Mouse (Mus musculus): Measurements from ENCODE around the gene Gm6408. TPM values are rescaled to one million over a fixed set of nuclear protein-coding genes. Genes with fewer than 3 reads are reported as not detected.
"Not testable (repeated sequence)": the region's sequence is repeated elsewhere in the genome, so short reads cannot be mapped to it uniquely, and the experiment has no call there.

Gm6408 gene
- polyA plus RNA-seq, 1 experiment from 2014 or later: not detected

DNA sequence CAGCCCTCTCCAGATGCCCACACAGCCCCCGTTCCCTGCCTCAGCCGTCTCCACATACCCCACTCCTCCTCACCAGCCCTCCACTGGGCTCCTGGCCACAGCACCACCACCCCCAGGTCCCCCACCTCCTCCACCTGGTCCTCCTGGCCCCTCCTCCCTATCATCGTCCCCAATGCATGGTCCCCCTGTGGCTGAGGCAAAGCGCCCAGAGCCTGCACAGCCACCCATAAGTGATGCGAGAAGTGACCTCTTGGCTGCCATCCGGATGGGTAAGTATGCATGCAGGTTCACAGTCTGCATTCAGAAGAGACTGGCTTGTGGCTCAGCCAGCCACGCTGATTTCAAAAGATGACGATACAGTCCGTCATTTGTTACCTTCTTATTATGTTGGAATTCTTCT lies 13.5 kb upstream of the Gm6408 start:
- H3K27me3 ChIP-seq (replicated peaks): no peaks in the 10 kb centered on the region
- ATAC-seq (ENCODE audit: low FRiP score): no peak
- no peaks in the 10 kb centered on the region for H3K4me1 ChIP-seq
- no peaks in the 10 kb centered on the region for H3K9me3 ChIP-seq (replicated peaks)
- no peak overlapping the region for H3K4me3 ChIP-seq (replicated peaks)
- 83% methylated on average over 9 of the region's 9 CpGs for WGBS
- H3K4me2 ChIP-seq: no peak overlapping the region
- H3K36me3 ChIP-seq: peaks cover 40% of the 10 kb centered on the region
- H3K27ac ChIP-seq (replicated peaks): no peak overlapping the region
- no peak overlapping the region for H3K9ac ChIP-seq (replicated peaks)

DNA sequence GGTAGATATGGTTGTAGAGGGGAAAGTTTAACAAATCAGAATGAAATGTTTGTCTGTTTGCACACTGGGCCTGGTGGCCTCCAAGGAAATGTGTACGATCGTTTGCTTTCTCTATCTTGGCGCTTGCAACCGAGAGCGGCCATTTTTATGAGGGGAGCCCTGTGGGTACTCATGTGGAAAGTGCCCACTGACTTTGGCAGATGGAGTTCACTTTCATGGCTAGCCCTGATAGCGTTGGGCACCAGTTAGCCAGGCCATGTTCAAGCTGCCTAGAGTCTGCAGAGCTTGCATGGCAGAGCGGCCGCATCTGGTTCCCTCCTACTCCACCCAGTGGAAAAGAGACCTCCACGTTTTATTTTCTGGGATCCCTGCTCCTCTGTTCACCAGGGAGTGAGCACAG lies 10.9 kb upstream of the Gm6408 start:
- no peak for ATAC-seq (ENCODE audit: low FRiP score)
- H3K36me3 ChIP-seq: peaks cover 43% of the 10 kb centered on the region
- WGBS: 86% methylated on average over 9 of the region's 9 CpGs

DNA sequence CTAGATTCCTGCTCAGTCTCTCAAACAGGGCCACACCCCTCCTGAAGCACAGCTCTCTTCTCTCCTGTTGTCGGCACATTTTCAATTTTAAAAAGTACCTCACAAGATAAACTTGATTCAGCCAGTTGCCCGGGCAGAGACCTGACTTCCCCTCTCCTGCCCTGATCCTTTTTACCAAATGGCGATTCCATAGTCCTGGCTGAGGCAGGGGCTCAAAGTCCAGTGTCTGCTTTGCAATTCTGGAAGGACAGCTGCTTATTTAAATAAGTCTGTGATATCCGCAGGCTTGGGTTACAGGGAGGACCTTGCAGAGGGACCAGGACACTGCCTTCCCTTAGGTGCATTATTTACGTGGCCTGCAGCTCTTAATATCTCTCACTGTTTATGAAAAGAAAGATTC lies 10.5 kb upstream of the Gm6408 start:
- H3K36me3 ChIP-seq: peaks cover 38% of the 10 kb centered on the region
- no peak for ATAC-seq (ENCODE audit: low FRiP score)
- no peaks in the 10 kb centered on the region for H3K4me1 ChIP-seq
- H3K4me2 ChIP-seq: no peak overlapping the region
- no peak overlapping the region for H3K9ac ChIP-seq (replicated peaks)
- WGBS: 87% methylated on average over 5 of the region's 5 CpGs
- no peak overlapping the region for H3K4me3 ChIP-seq (replicated peaks)
- H3K27me3 ChIP-seq (replicated peaks): no peaks in the 10 kb centered on the region
- H3K27ac ChIP-seq (replicated peaks): no peak overlapping the region
- H3K9me3 ChIP-seq (replicated peaks): no peaks in the 10 kb centered on the region

More for the DNA sequence above, 10.9 kb upstream of the Gm6408 start:
- Histone ChIP-seq H3K4me1 (no peaks in the 10 kb centered on the region), H3K27ac (replicated peaks) (no peak overlapping the region), H3K4me3 (replicated peaks) (no peak overlapping the region), H3K27me3 (replicated peaks) (no peaks in the 10 kb centered on the region), H3K9ac (replicated peaks) (no peak overlapping the region), H3K4me2 (no peak overlapping the region), H3K9me3 (replicated peaks) (no peaks in the 10 kb centered on the region)

DNA sequence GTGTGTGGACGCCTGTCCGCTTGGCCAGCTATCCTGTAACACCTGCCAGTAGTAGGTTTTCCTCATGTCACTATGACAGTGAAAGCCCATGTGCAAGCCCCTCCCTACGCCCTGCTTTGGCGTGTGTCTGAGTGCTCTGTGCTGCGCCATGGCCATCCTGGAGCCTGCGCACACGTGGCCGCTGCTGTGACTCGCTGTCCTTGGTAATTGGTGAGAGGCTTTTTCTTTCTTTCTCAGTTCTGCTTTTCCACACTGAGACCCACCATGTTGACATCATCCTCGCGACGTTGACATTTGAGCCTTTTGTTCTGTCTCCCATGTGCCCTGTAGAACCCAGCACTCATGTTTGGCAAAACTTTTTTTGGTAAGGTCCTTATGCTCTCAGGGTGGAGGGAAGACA lies 9.9 kb upstream of the Gm6408 start:
- H3K27me3 ChIP-seq (replicated peaks): no peaks in the 10 kb centered on the region

DNA sequence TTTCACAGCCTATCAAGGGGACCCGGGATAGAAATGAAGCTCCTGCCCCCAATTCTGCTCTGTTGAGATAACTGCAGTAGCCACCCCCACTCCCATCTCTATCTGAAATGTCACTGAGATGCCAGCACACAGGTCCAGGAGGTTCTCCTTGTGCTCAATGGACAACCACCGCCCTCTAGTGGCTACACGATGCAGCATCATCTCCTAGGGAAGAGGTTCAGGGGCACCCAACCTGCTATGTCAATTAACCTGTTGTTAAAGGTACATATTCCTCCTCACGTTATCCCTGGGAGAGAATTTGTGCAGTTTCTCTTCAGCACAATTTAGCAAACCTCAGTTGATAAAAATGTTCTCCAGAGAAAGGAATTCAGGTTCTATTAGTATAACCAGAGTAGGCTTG lies 2.2 kb upstream of the Gm6408 start:
- ATAC-seq (ENCODE audit: low FRiP score); H3K9me3 ChIP-seq (replicated peaks); H3K4me2 ChIP-seq; H3K27ac ChIP-seq (replicated peaks); H3K36me3 ChIP-seq; H3K4me1 ChIP-seq; H3K4me3 ChIP-seq (replicated peaks); H3K27me3 ChIP-seq (replicated peaks); H3K9ac ChIP-seq (replicated peaks): not testable (repeated sequence)
- 17% methylated on average over 4 of the region's 4 CpGs for WGBS

More for the DNA sequence above, 9.9 kb upstream of the Gm6408 start:
- Histone ChIP-seq H3K9ac (replicated peaks) (no peak overlapping the region), H3K9me3 (replicated peaks) (no peaks in the 10 kb centered on the region), H3K4me2 (no peak overlapping the region), H3K4me3 (replicated peaks) (no peak overlapping the region), H3K36me3 (peaks cover 36% of the 10 kb centered on the region), H3K4me1 (no peaks in the 10 kb centered on the region), H3K27ac (replicated peaks) (no peak overlapping the region)
- no peak for ATAC-seq (ENCODE audit: low FRiP score)
- 94% methylated on average over 12 of the region's 12 CpGs for WGBS

DNA sequence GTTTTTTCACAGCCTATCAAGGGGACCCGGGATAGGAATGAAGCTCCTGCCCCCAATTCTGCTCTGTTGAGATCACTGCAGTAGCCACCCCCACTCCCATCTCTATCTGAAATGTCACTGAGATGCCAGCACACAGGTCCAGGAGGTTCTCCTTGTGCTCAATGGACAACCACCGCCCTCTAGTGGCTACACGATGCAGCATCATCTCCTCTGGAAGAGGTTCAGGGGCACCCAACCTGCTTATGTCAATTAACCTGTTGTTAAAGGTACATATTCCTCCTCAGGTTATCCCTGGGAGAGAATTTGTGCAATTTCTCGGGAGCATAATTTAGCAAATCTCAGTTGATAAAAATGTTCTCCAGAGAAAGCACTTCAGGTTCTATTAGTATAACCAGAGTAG lies 7.2 kb downstream of the Gm6408 start:
- H3K4me2 ChIP-seq; ATAC-seq (ENCODE audit: low FRiP score); H3K4me3 ChIP-seq (replicated peaks); H3K27me3 ChIP-seq (replicated peaks); H3K27ac ChIP-seq (replicated peaks); H3K36me3 ChIP-seq; H3K4me1 ChIP-seq; H3K9ac ChIP-seq (replicated peaks); H3K9me3 ChIP-seq (replicated peaks): not testable (repeated sequence)
- 10% methylated on average over 3 of the region's 4 CpGs for WGBS

DNA sequence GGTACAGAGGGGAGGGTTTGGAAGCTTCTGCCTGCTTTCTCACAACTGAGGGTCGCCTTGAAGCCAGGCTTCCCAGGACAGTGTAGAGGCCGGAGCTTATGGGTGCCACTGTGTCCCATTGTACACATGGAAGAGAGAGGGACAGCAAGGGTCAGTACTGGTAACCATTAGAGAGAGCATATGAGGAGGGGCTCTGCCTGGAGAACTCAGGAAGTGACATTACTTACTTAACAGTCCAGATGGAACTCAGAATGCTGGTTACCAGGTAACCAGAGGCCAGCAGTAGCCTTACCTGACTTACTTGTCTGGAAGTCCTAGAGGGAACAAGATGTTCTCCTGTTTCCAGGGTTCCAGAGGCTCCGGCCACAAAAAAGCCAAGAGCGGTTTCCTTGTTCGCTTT lies 9.3 kb downstream of the Gm6408 start, which contains the start of gene Gm6370:
TSS of gene Gm6370 (plus strand) at position 301 of the 400 bp plus-strand sequence.
- not testable (repeated sequence) for H3K4me3 ChIP-seq (replicated peaks); H3K4me1 ChIP-seq; H3K4me2 ChIP-seq; H3K9ac ChIP-seq (replicated peaks); H3K9me3 ChIP-seq (replicated peaks); H3K27me3 ChIP-seq (replicated peaks); H3K36me3 ChIP-seq; ATAC-seq (ENCODE audit: low FRiP score); H3K27ac ChIP-seq (replicated peaks)
- no CpG with 5 or more reads among the region's 5 CpGs for WGBS

DNA sequence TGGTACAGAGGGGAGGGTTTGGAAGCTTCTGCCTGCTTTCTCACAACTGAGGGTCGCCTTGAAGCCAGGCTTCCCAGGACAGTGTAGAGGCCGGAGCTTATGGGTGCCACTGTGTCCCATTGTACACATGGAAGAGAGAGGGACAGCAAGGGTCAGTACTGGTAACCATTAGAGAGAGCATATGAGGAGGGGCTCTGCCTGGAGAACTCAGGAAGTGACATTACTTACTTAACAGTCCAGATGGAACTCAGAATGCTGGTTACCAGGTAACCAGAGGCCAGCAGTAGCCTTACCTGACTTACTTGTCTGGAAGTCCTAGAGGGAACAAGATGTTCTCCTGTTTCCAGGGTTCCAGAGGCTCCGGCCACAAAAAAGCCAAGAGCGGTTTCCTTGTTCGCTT lies 20.3 kb downstream of the Gm6408 start, which contains the start of gene 4930449I24Rik:
TSS of gene 4930449I24Rik (plus strand) at position 301 of the 400 bp plus-strand sequence.
- not testable (repeated sequence) for H3K4me2 ChIP-seq; ATAC-seq (ENCODE audit: low FRiP score); H3K9ac ChIP-seq (replicated peaks); H3K27ac ChIP-seq (replicated peaks); H3K36me3 ChIP-seq; H3K4me3 ChIP-seq (replicated peaks); H3K27me3 ChIP-seq (replicated peaks); H3K9me3 ChIP-seq (replicated peaks); H3K4me1 ChIP-seq
- WGBS: no CpG with 5 or more reads among the region's 5 CpGs

DNA sequence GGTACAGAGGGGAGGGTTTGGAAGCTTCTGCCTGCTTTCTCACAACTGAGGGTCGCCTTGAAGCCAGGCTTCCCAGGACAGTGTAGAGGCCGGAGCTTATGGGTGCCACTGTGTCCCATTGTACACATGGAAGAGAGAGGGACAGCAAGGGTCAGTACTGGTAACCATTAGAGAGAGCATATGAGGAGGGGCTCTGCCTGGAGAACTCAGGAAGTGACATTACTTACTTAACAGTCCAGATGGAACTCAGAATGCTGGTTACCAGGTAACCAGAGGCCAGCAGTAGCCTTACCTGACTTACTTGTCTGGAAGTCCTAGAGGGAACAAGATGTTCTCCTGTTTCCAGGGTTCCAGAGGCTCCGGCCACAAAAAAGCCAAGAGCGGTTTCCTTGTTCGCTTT lies 32.1 kb downstream of the Gm6408 start, which contains the start of gene Gm3402:
TSS of gene Gm3402 (plus strand) at position 301 of the 400 bp plus-strand sequence.
- WGBS: 100% methylated on average over 1 of the region's 5 CpGs
- not testable (repeated sequence) for H3K9ac ChIP-seq (replicated peaks)

DNA sequence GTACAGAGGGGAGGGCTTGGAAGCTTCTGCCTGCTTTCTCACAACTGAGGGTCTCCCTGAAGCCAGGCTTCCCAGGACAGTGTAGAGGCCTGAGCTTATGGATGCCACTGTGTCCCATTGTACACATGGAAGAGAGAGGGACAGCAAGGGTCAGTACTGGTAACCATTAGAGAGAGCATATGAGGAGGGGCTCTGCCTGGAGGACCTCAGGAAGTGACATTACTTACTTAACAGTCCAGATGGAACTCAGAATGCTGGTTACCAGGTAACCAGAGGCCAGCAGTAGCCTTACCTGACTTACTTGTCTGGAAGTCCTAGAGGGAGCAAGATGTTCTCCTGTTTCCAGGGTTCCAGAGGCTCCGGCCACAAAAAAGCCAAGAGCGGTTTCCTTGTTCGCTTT lies 43.7 kb downstream of the Gm6408 start, which contains the start of gene Gm3404:
TSS of gene Gm3404 (plus strand) at position 301 of the 400 bp plus-strand sequence.
- WGBS: 95% methylated on average over 3 of the region's 3 CpGs
- not testable (repeated sequence) for H3K4me2 ChIP-seq; H3K4me1 ChIP-seq; H3K9ac ChIP-seq (replicated peaks); H3K27ac ChIP-seq (replicated peaks); H3K36me3 ChIP-seq; H3K4me3 ChIP-seq (replicated peaks); H3K27me3 ChIP-seq (replicated peaks); H3K9me3 ChIP-seq (replicated peaks); ATAC-seq (ENCODE audit: low FRiP score)

More for the DNA sequence above, 32.1 kb downstream of the Gm6408 start, which contains the start of gene Gm3402:
- H3K9me3 ChIP-seq (replicated peaks); ATAC-seq (ENCODE audit: low FRiP score); H3K4me1 ChIP-seq; H3K36me3 ChIP-seq; H3K4me3 ChIP-seq (replicated peaks); H3K27ac ChIP-seq (replicated peaks); H3K4me2 ChIP-seq; H3K27me3 ChIP-seq (replicated peaks): not testable (repeated sequence)

All from neural tube, embryonic 15.5 days (tissue).